Mouse (Mus musculus) bone marrow macrophage, adult 2 months (primary cell): ENCODE measurements around the gene Iqca. TPM values are rescaled to one million over a fixed set of nuclear protein-coding genes. Genes with fewer than 3 reads are reported as not detected.

Source experiments
- H3K27ac ChIP-seq: 2 replicates; pipeline ENCODE4 v1.5.1; 2012; ENCODE audit warnings: low read depth, low read length; ENCODE audit not compliant: insufficient read depth
- H3K4me1 ChIP-seq: 2 replicates; pipeline ENCODE4 v1.6.1; 2012; ENCODE audit warnings: low read length; ENCODE audit not compliant: control insufficient read depth, insufficient read depth
- H3K4me3 ChIP-seq: 2 replicates; pipeline ENCODE4 v1.5.1; 2012; ENCODE audit warnings: mild to moderate bottlenecking, low read length, moderate library complexity; ENCODE audit not compliant: insufficient read depth
- CTCF ChIP-seq: IDR thresholded peaks from 2 replicates; pipeline ENCODE4 v1.5.1; 2012; ENCODE audit warnings: low read depth, mild to moderate bottlenecking, low read length, moderate library complexity
- POLR2A ChIP-seq: IDR thresholded peaks from 2 replicates; pipeline ENCODE4 v1.6.1; 2012; ENCODE audit warnings: mild to moderate bottlenecking, low read depth, low read length, borderline replicate concordance
- polyA plus RNA-seq: library from polyadenylated mRNA; stranded (reverse); fragments of >200 nt; gene quantifications from 2 replicates; pipeline ENCODE4 v1.2.4, GENCODE M21; 2012; ENCODE audit not compliant: missing spikeins, insufficient read depth, insufficient read length

Gene Iqca
- polyA plus RNA-seq, 1 experiment = not detected

GRCm38 (mm10) chr1:90103896-90104487, 49.2 kb downstream of the Iqca start:
- no peak for TF ChIP-seq CTCF
- Histone ChIP-seq H3K4me3 (no peak overlapping the region), H3K27ac (no peak overlapping the region), H3K4me1 (no peaks in the 10 kb centered on the region)

GRCm38 (mm10) chr1:90100360-90101232, 52.6 kb downstream of the Iqca start:
- Histone ChIP-seq H3K27ac (no peak overlapping the region), H3K4me1 (no peaks in the 10 kb centered on the region), H3K4me3 (no peak overlapping the region)
- TF ChIP-seq CTCF (no peak), POLR2A (no peak)

- no peak for TF ChIP-seq CTCF
- no peak for TF ChIP-seq POLR2A
- H3K27ac ChIP-seq = no peak overlapping the region
- no peak overlapping the region for H3K4me3 ChIP-seq
- H3K4me1 ChIP-seq = no peaks in the 10 kb centered on the region
These were observed 60.2 kb downstream of the Iqca start for GRCm38 (mm10) chr1:90092816-90093493.

DNA sequence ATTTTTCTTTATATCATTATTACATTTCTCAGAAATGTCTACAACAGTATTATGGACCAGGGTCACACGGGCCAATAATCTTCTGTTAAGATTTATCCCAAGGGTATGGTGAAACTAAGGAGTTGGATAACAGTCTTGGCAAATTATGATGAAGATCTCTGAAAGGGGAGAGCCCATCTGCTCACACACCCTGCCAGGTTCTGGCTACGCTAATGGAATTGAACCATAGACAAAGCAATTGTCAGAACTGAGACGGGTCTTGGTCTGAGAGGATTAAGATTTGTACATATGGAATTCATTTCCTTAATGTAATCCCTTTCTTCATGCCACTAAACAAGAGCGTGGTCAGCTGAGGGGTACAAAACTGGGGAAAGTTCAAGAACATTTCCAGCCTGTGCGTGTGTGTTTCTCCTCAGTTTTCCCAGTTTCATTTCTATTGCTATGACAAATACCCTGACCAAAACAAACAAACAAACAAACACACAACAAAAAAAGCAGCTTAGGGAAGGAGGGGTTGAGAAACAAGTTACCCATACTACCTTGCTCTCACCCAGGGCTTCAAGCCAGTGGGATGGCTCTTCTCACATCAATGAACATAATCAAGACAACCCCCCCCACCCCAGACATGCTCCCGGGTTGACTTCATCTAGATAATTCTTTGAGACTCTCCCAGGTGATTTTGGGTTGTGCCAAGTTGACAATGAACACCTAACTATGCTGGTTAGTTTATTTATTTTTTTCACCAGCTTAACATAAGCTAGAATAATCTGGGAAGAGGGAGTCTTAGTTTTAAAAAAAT, 64.8 kb downstream of the Iqca start:
- no peaks in the 10 kb centered on the region for H3K4me1 ChIP-seq
- no peak overlapping the region for H3K4me3 ChIP-seq
- no peak overlapping the region for H3K27ac ChIP-seq
- TF ChIP-seq CTCF (no peak), POLR2A (no peak)

DNA sequence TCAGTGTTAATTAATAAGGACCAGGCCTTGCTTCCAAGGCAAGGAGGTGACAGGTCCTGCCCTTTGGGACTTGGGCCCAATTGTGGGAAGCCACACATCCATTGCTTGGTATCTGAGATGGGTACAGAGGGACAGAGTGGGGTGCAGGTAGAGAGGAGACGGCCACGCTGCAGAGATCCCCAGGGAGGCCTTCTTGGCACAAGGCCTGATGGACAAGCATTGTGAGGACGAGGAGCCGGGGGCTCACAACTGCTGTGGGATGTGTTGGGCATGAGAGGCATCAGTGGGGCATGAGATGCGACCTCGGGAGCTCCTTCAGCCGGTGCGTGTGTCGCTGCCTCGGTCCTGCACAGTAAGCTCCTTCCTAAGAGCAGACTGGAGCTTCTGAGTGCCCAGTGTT, 66.7 kb downstream of the Iqca start:
- no peak for TF ChIP-seq POLR2A
- TF ChIP-seq CTCF = no peak
- no peak overlapping the region for H3K4me3 ChIP-seq
- no peak overlapping the region for H3K27ac ChIP-seq
- H3K4me1 ChIP-seq = no peaks in the 10 kb centered on the region

DNA sequence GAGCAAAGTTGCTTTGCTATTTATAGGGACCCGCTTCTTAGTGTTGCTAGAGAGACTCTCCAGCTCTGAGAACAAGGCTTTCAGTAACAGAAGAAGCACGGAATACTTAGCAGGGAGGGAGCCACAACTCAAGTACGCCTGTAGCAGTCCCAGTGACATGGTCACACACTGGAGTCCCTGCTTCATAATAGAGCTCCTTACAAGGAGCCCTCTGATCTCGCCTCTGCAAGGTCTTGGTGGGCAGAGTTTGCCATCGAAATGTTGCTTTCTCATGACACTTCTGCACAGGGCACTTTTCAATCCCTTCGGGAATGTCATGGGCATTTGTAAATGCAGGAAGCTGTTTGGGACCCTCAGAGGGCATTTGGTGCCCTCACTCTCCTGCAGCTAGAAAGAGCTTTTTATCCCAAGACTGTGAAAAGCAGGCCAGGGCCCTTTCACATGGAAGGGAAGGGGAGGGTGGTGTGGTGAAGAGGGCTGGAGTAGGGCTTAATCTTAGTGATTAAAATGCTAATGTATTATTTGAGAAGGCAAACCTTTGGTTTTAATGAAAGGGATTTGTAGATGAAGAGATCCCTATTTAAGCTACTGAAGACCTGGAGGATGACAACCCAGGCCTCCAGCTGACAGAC, 67.6 kb downstream of the Iqca start:
- TF ChIP-seq POLR2A = no peak
- TF ChIP-seq CTCF = no peak
- no peak overlapping the region for H3K27ac ChIP-seq
- H3K4me3 ChIP-seq = no peak overlapping the region
- H3K4me1 ChIP-seq = no peaks in the 10 kb centered on the region

- Histone ChIP-seq H3K4me3 (no peak overlapping the region), H3K4me1 (no peaks in the 10 kb centered on the region), H3K27ac (no peak overlapping the region)
- no peak for TF ChIP-seq POLR2A
- TF ChIP-seq CTCF = no peak
These were observed 76.9 kb downstream of the Iqca start for GRCm38 (mm10) chr1:90076291-90076690.

- Histone ChIP-seq H3K4me3 (no peak overlapping the region), H3K27ac (no peak overlapping the region), H3K4me1 (no peaks in the 10 kb centered on the region)
- TF ChIP-seq POLR2A (no peak), CTCF (no peak)
These were observed 78.4 kb downstream of the Iqca start for GRCm38 (mm10) chr1:90074779-90075178.
